Mouse (Mus musculus): ENCODE measurements at regions not wholly inside any gene's neighbourhood (a gene's known extent, or its start where the extent isn't known, plus 50 kb on each side); places are given as distances from the start of the nearest gene placed in this dataset.

DNA sequence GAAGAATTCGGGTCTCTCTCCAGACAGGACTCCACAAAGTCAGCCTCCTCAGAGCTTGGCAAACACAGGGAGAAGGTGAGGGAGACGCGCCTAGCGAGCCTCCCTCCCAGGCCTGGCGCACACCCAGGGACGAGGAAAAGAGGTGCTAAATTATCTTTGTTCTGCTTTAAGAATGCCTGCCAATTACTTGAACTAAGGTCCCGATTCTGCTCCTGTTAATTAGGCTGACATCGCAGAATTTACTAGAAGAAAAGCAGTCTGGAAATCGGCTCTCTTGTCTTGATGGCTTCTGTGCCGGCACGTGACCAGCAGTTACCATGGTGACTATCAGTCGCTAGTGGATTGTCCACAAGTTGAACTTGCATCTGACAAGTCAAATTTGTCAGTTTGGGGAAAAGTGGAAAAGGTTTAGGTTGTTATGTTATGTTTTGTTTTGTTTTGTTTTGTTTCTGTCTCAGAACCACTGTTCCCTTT, 152.8 kb downstream of the Bcl2l11 start:
- Histone ChIP-seq H3K4me1 (ENCODE audit: control insufficient read depth in 2 of 2, insufficient read depth in 2 of 2, low read length in 2 of 2, poor library complexity in 1 of 2) (peaks cover 2 to 9% of the 10 kb centered on the region in 2 experiments; a peak in 2 of 4 replicates), H3K36me3 (ENCODE audit: control insufficient read depth, insufficient read depth, low read length, poor library complexity, severe bottlenecking) (no peaks in the 10 kb centered on the region), H3K9ac (ENCODE audit: insufficient read depth, low read depth, low read length, poor library complexity, severe bottlenecking) (no peak overlapping the region), H3K27ac (ENCODE audit: insufficient read depth, low read depth, low read length, poor library complexity, severe bottlenecking) (no peak overlapping the region), H3K9me3 (ENCODE audit: control insufficient read depth, insufficient read depth, low read depth, low read length) (no peaks in the 10 kb centered on the region), H3K4me3 (ENCODE audit: insufficient read depth in 1 of 2, low read depth in 1 of 2, low read length in 2 of 2, poor library complexity in 1 of 2, severe bottlenecking in 1 of 2) (no peak overlapping the region)
- no peak for DNase-seq (ENCODE audit: low read depth, low spot score)
- TF ChIP-seq MAFK (IDR thresholded peaks at IDR 0.05; ENCODE audit: insufficient read depth, low read depth, low read length) (no peak), HCFC1 (IDR thresholded peaks at IDR 0.05; ENCODE audit: borderline replicate concordance, insufficient read depth, low read length) (no peak), ZNF384 (IDR thresholded peaks at IDR 0.05; ENCODE audit: low read depth, low read length) (no peak), CHD2 (IDR thresholded peaks at IDR 0.05; ENCODE audit: low read depth, low read length) (no peak), ZC3H11A (IDR thresholded peaks at IDR 0.05; ENCODE audit: borderline replicate concordance, low read depth, low read length) (no peak)
- in situ Hi-C loops (cut with MboI; ENCODE audit: low sequenced_read_pairs in 2 of 2, unreplicated experiment in 2 of 2) = no loop called here

- no peak for TF ChIP-seq ZNF384 (IDR thresholded peaks at IDR 0.05; ENCODE audit: low read depth, low read length)
- no peak for TF ChIP-seq HCFC1 (IDR thresholded peaks at IDR 0.05; ENCODE audit: borderline replicate concordance, insufficient read depth, low read length)
- TF ChIP-seq ZC3H11A (IDR thresholded peaks at IDR 0.05; ENCODE audit: borderline replicate concordance, low read depth, low read length) = no peak
- no peak for TF ChIP-seq CHD2 (IDR thresholded peaks at IDR 0.05; ENCODE audit: low read depth, low read length)
- TF ChIP-seq MAFK (IDR thresholded peaks at IDR 0.05; ENCODE audit: insufficient read depth, low read depth, low read length) = no peak
- Histone ChIP-seq H3K9ac (ENCODE audit: insufficient read depth, low read depth, low read length, poor library complexity, severe bottlenecking) (no peak overlapping the region), H3K4me1 (ENCODE audit: control insufficient read depth in 2 of 2, insufficient read depth in 2 of 2, low read length in 2 of 2, poor library complexity in 1 of 2) (peaks cover 2 to 9% of the 10 kb centered on the region in 2 experiments; a peak in 1 of 4 replicates), H3K27ac (ENCODE audit: insufficient read depth, low read depth, low read length, poor library complexity, severe bottlenecking) (no peak overlapping the region), H3K9me3 (ENCODE audit: control insufficient read depth, insufficient read depth, low read depth, low read length) (no peaks in the 10 kb centered on the region), H3K4me3 (ENCODE audit: insufficient read depth in 1 of 2, low read depth in 1 of 2, low read length in 2 of 2, poor library complexity in 1 of 2, severe bottlenecking in 1 of 2) (no peak overlapping the region), H3K36me3 (ENCODE audit: control insufficient read depth, insufficient read depth, low read length, poor library complexity, severe bottlenecking) (no peaks in the 10 kb centered on the region)
- no peak for DNase-seq (ENCODE audit: low read depth, low spot score)
- in situ Hi-C loops (cut with MboI; ENCODE audit: low sequenced_read_pairs in 2 of 2, unreplicated experiment in 2 of 2) = no loop called here
Measured at GRCm38 (mm10) chr2:128279127-128279710, 153.4 kb downstream of the Bcl2l11 start.

DNA sequence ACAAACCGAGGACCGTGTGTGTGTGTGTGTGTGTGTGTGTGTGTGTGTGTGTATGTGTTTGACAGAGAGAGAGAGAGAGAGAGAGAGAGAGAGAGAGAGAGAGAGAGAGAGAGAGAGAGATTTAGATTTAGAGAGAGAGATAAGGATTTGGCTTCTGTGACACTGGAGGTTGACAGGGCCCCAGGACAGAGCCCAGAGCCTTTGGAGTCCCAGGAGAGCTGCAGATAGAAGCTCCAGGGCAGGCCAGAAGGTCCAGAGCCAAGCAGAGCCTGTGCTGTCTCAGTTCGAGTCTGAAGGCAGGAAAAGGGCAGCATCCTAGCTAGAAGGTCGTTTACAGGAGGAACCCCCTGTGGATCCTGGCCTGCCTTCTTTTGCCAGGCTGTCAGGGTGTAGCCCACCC, 156.8 kb downstream of the Bcl2l11 start:
- Histone ChIP-seq H3K9me3 (ENCODE audit: control insufficient read depth, insufficient read depth, low read depth, low read length) (no peaks in the 10 kb centered on the region), H3K27ac (ENCODE audit: insufficient read depth, low read depth, low read length, poor library complexity, severe bottlenecking) (no peak overlapping the region), H3K36me3 (ENCODE audit: control insufficient read depth, insufficient read depth, low read length, poor library complexity, severe bottlenecking) (no peaks in the 10 kb centered on the region), H3K4me3 (ENCODE audit: insufficient read depth in 1 of 2, low read depth in 1 of 2, low read length in 2 of 2, poor library complexity in 1 of 2, severe bottlenecking in 1 of 2) (no peak overlapping the region), H3K9ac (ENCODE audit: insufficient read depth, low read depth, low read length, poor library complexity, severe bottlenecking) (no peak overlapping the region), H3K4me1 (ENCODE audit: control insufficient read depth in 2 of 2, insufficient read depth in 2 of 2, low read length in 2 of 2, poor library complexity in 1 of 2) (peaks cover 2 to 8% of the 10 kb centered on the region in 2 experiments; a peak in 1 of 4 replicates)
- in situ Hi-C loops (cut with MboI; ENCODE audit: low sequenced_read_pairs in 2 of 2, unreplicated experiment in 2 of 2) = no loop called here
- TF ChIP-seq ZNF384 (IDR thresholded peaks at IDR 0.05; ENCODE audit: low read depth, low read length) = no peak
- TF ChIP-seq ZC3H11A (IDR thresholded peaks at IDR 0.05; ENCODE audit: borderline replicate concordance, low read depth, low read length) = no peak
- TF ChIP-seq CHD2 (IDR thresholded peaks at IDR 0.05; ENCODE audit: low read depth, low read length) = no peak
- TF ChIP-seq MAFK (IDR thresholded peaks at IDR 0.05; ENCODE audit: insufficient read depth, low read depth, low read length) = no peak
- TF ChIP-seq HCFC1 (IDR thresholded peaks at IDR 0.05; ENCODE audit: borderline replicate concordance, insufficient read depth, low read length) = no peak
- no peak for DNase-seq (ENCODE audit: low read depth, low spot score)

GRCm38 (mm10) chr2:128284822-128285421, 159.1 kb downstream of the Bcl2l11 start:
- Histone ChIP-seq H3K4me1 (ENCODE audit: control insufficient read depth in 2 of 2, insufficient read depth in 2 of 2, low read length in 2 of 2, poor library complexity in 1 of 2) (peaks cover 0 to 10% of the 10 kb centered on the region in 2 experiments; a peak in 1 of 4 replicates), H3K9ac (ENCODE audit: insufficient read depth, low read depth, low read length, poor library complexity, severe bottlenecking) (no peak overlapping the region), H3K36me3 (ENCODE audit: control insufficient read depth, insufficient read depth, low read length, poor library complexity, severe bottlenecking) (no peaks in the 10 kb centered on the region), H3K27ac (ENCODE audit: insufficient read depth, low read depth, low read length, poor library complexity, severe bottlenecking) (no peak overlapping the region), H3K9me3 (ENCODE audit: control insufficient read depth, insufficient read depth, low read depth, low read length) (no peaks in the 10 kb centered on the region), H3K4me3 (ENCODE audit: insufficient read depth in 1 of 2, low read depth in 1 of 2, low read length in 2 of 2, poor library complexity in 1 of 2, severe bottlenecking in 1 of 2) (no peak overlapping the region)
- TF ChIP-seq HCFC1 (IDR thresholded peaks at IDR 0.05; ENCODE audit: borderline replicate concordance, insufficient read depth, low read length) (no peak), MAFK (IDR thresholded peaks at IDR 0.05; ENCODE audit: insufficient read depth, low read depth, low read length) (no peak), CHD2 (IDR thresholded peaks at IDR 0.05; ENCODE audit: low read depth, low read length) (no peak), ZC3H11A (IDR thresholded peaks at IDR 0.05; ENCODE audit: borderline replicate concordance, low read depth, low read length) (no peak), ZNF384 (IDR thresholded peaks at IDR 0.05; ENCODE audit: low read depth, low read length) (no peak)
- in situ Hi-C loops (cut with MboI; ENCODE audit: low sequenced_read_pairs in 2 of 2, unreplicated experiment in 2 of 2) = no loop called here
- no peak for DNase-seq (ENCODE audit: low read depth, low spot score)
